Mouse (Mus musculus): ENCODE measurements around the gene Tgm2. TPM values are rescaled to one million over a fixed set of nuclear protein-coding genes. Genes with fewer than 3 reads are reported as not detected.

Gene Tgm2
- polyA plus RNA-seq, 1 experiment: 13.3 TPM

- H3K27ac ChIP-seq (ENCODE audit: insufficient read depth, low read length): no peak overlapping the region
- peaks cover 5% of the 10 kb centered on the region for H3K4me1 ChIP-seq (ENCODE audit: control insufficient read depth, insufficient read depth, low read length)
- H3K4me3 ChIP-seq (ENCODE audit: insufficient read depth, low read length): no peak overlapping the region
- TF ChIP-seq CTCF (IDR thresholded peaks at IDR 0.05; ENCODE audit: extremely low read depth, insufficient read depth, low read length) (no peak), POLR2A (IDR thresholded peaks at IDR 0.05; ENCODE audit: extremely low read depth, insufficient read depth, low read length) (no peak)
Observed at GRCm38 (mm10) chr2:158090096-158090495, 56.1 kb downstream of the Tgm2 start.

- TF ChIP-seq POLR2A (IDR thresholded peaks at IDR 0.05; ENCODE audit: extremely low read depth, insufficient read depth, low read length) (no peak), CTCF (IDR thresholded peaks at IDR 0.05; ENCODE audit: extremely low read depth, insufficient read depth, low read length) (no peak)
- H3K27ac ChIP-seq (ENCODE audit: insufficient read depth, low read length): no peak overlapping the region
- no peak overlapping the region for H3K4me3 ChIP-seq (ENCODE audit: insufficient read depth, low read length)
- no peaks in the 10 kb centered on the region for H3K4me1 ChIP-seq (ENCODE audit: control insufficient read depth, insufficient read depth, low read length)
Observed at GRCm38 (mm10) chr2:158084486-158084885, 61.8 kb downstream of the Tgm2 start.

GRCm38 (mm10) chr2:158080622-158081241 is 65.5 kb downstream of the Tgm2 start:
- no peak for TF ChIP-seq CTCF (IDR thresholded peaks at IDR 0.05; ENCODE audit: extremely low read depth, insufficient read depth, low read length)
- no peak for TF ChIP-seq POLR2A (IDR thresholded peaks at IDR 0.05; ENCODE audit: extremely low read depth, insufficient read depth, low read length)
- no peak overlapping the region for H3K27ac ChIP-seq (ENCODE audit: insufficient read depth, low read length)
- no peak overlapping the region for H3K4me3 ChIP-seq (ENCODE audit: insufficient read depth, low read length)
- H3K4me1 ChIP-seq (ENCODE audit: control insufficient read depth, insufficient read depth, low read length): no peaks in the 10 kb centered on the region

- TF ChIP-seq CTCF (IDR thresholded peaks at IDR 0.05; ENCODE audit: extremely low read depth, insufficient read depth, low read length): peak; percentile 20; the same call in 1 of the 2 replicates
- TF ChIP-seq POLR2A (IDR thresholded peaks at IDR 0.05; ENCODE audit: extremely low read depth, insufficient read depth, low read length): no peak
- no peak overlapping the region for H3K27ac ChIP-seq (ENCODE audit: insufficient read depth, low read length)
- H3K4me3 ChIP-seq (ENCODE audit: insufficient read depth, low read length): no peak overlapping the region
- no peaks in the 10 kb centered on the region for H3K4me1 ChIP-seq (ENCODE audit: control insufficient read depth, insufficient read depth, low read length)
Observed at GRCm38 (mm10) chr2:158079843-158080395, 66.3 kb downstream of the Tgm2 start.

- TF ChIP-seq POLR2A (IDR thresholded peaks at IDR 0.05; ENCODE audit: extremely low read depth, insufficient read depth, low read length): no peak
- TF ChIP-seq CTCF (IDR thresholded peaks at IDR 0.05; ENCODE audit: extremely low read depth, insufficient read depth, low read length): no peak
- no peaks in the 10 kb centered on the region for H3K4me1 ChIP-seq (ENCODE audit: control insufficient read depth, insufficient read depth, low read length)
- H3K27ac ChIP-seq (ENCODE audit: insufficient read depth, low read length): no peak overlapping the region
- H3K4me3 ChIP-seq (ENCODE audit: insufficient read depth, low read length): no peak overlapping the region
Observed at GRCm38 (mm10) chr2:158078971-158079370, 67.3 kb downstream of the Tgm2 start.

GRCm38 (mm10) chr2:158077981-158078380 is 68.3 kb downstream of the Tgm2 start:
- Histone ChIP-seq H3K4me3 (ENCODE audit: insufficient read depth, low read length) (no peak overlapping the region), H3K4me1 (ENCODE audit: control insufficient read depth, insufficient read depth, low read length) (no peaks in the 10 kb centered on the region), H3K27ac (ENCODE audit: insufficient read depth, low read length) (no peak overlapping the region)
- TF ChIP-seq POLR2A (IDR thresholded peaks at IDR 0.05; ENCODE audit: extremely low read depth, insufficient read depth, low read length) (no peak), CTCF (IDR thresholded peaks at IDR 0.05; ENCODE audit: extremely low read depth, insufficient read depth, low read length) (no peak)

GRCm38 (mm10) chr2:158076690-158077089 is 69.5 kb downstream of the Tgm2 start:
- Histone ChIP-seq H3K4me3 (ENCODE audit: insufficient read depth, low read length) (no peak overlapping the region), H3K27ac (ENCODE audit: insufficient read depth, low read length) (no peak overlapping the region), H3K4me1 (ENCODE audit: control insufficient read depth, insufficient read depth, low read length) (no peaks in the 10 kb centered on the region)
- no peak for TF ChIP-seq CTCF (IDR thresholded peaks at IDR 0.05; ENCODE audit: extremely low read depth, insufficient read depth, low read length)
- TF ChIP-seq POLR2A (IDR thresholded peaks at IDR 0.05; ENCODE audit: extremely low read depth, insufficient read depth, low read length): no peak

- Histone ChIP-seq H3K4me3 (ENCODE audit: insufficient read depth, low read length) (no peak overlapping the region), H3K4me1 (ENCODE audit: control insufficient read depth, insufficient read depth, low read length) (no peaks in the 10 kb centered on the region), H3K27ac (ENCODE audit: insufficient read depth, low read length) (no peak overlapping the region)
- TF ChIP-seq POLR2A (IDR thresholded peaks at IDR 0.05; ENCODE audit: extremely low read depth, insufficient read depth, low read length) (no peak), CTCF (IDR thresholded peaks at IDR 0.05; ENCODE audit: extremely low read depth, insufficient read depth, low read length) (no peak)
Observed at GRCm38 (mm10) chr2:158074835-158075234, 71.4 kb downstream of the Tgm2 start.

GRCm38 (mm10) chr2:158071633-158071995 is 74.6 kb downstream of the Tgm2 start:
- Histone ChIP-seq H3K4me1 (ENCODE audit: control insufficient read depth, insufficient read depth, low read length) (no peaks in the 10 kb centered on the region), H3K4me3 (ENCODE audit: insufficient read depth, low read length) (no peak overlapping the region), H3K27ac (ENCODE audit: insufficient read depth, low read length) (no peak overlapping the region)
- TF ChIP-seq POLR2A (IDR thresholded peaks at IDR 0.05; ENCODE audit: extremely low read depth, insufficient read depth, low read length): no peak
- no peak for TF ChIP-seq CTCF (IDR thresholded peaks at IDR 0.05; ENCODE audit: extremely low read depth, insufficient read depth, low read length)

GRCm38 (mm10) chr2:158070885-158071632 is 75.2 kb downstream of the Tgm2 start:
- no peak overlapping the region for H3K27ac ChIP-seq (ENCODE audit: insufficient read depth, low read length)
- no peaks in the 10 kb centered on the region for H3K4me1 ChIP-seq (ENCODE audit: control insufficient read depth, insufficient read depth, low read length)
- H3K4me3 ChIP-seq (ENCODE audit: insufficient read depth, low read length): no peak overlapping the region
- no peak for TF ChIP-seq CTCF (IDR thresholded peaks at IDR 0.05; ENCODE audit: extremely low read depth, insufficient read depth, low read length)
- no peak for TF ChIP-seq POLR2A (IDR thresholded peaks at IDR 0.05; ENCODE audit: extremely low read depth, insufficient read depth, low read length)
